Mouse (Mus musculus): ENCODE measurements around the gene Tlnrd1.

GRCm38 (mm10) chr7:83857921-83858320, 26.2 kb downstream of the Tlnrd1 start:
- TF ChIP-seq CTCF (IDR thresholded peaks at IDR 0.05; ENCODE audit: low read depth) = no peak
- no peak for TF ChIP-seq EP300 (IDR thresholded peaks at IDR 0.05; ENCODE audit: low read depth)
